Mouse (Mus musculus): ENCODE measurements around the gene Tfap4. TPM values are rescaled to one million over a fixed set of nuclear protein-coding genes. Genes with fewer than 3 reads are reported as not detected.
A peak's percentile ranks its signal among the peaks of the same experiment; 100 is the strongest.

Gene Tfap4
- 2.5 and 4.1 TPM in 2 replicates for polyA plus RNA-seq (2014; fragmentation: Nextera tagmentation; extraction: Ambion mirVana)

- H3K4me1 ChIP-seq (ENCODE audit: control insufficient read depth in 2 of 2, insufficient read depth in 2 of 2, low read length in 2 of 2), result peaks cover 8 to 20% of the 10 kb centered on the region in 2 experiments; a peak in 3 of 4 replicates
- H3K4me3 ChIP-seq (ENCODE audit: control insufficient read depth in 1 of 2, insufficient read depth in 1 of 2, low read depth in 1 of 2, low read length in 2 of 2), result peak within 1 kb of the TSS; percentile 57 to 97
- 0% methylated on average over 15 of the region's 17 CpGs for WGBS
- peak; percentile 31 for ATAC-seq (ENCODE audit: insufficient number of reproducible peaks, insufficient read depth, low FRiP score, low read depth)
- peak within 1 kb of the TSS; percentile 89 to 94 for H3K27ac ChIP-seq (replicated peaks in 1 of 2; ENCODE audit: control insufficient read depth in 1 of 2, insufficient read depth in 1 of 2, low read depth in 2 of 2, low read length in 2 of 2)
- no peaks in the 10 kb centered on the region for H3K27me3 ChIP-seq (ENCODE audit: control insufficient read depth, insufficient read depth, low read length)
- peak within 1 kb of the TSS; percentile 82 for H3K9ac ChIP-seq (ENCODE audit: low read length)
- no peaks in the 10 kb centered on the region for H3K36me3 ChIP-seq (ENCODE audit: control insufficient read depth, insufficient read depth, low read length)
- 0 out of 2 replicates have a peak, but pooled peaks cover 3% of the 10 kb centered on the region for H3K9me3 ChIP-seq (ENCODE audit: control insufficient read depth, low read length)
- peak within 1 kb of the TSS; percentile 88 for H3K4me2 ChIP-seq (ENCODE audit: low read length)
Observed at GRCm38 (mm10) chr16:4559715-4560144, at the start of gene Tfap4. TSS of gene Tfap4 (minus strand) at chr16:4559854.

- H3K9ac ChIP-seq (ENCODE audit: low read length), result no peak overlapping the region
- no peak for ATAC-seq (ENCODE audit: insufficient number of reproducible peaks, insufficient read depth, low FRiP score, low read depth)
- no peak overlapping the region for H3K4me2 ChIP-seq (ENCODE audit: low read length)
- H3K4me1 ChIP-seq (ENCODE audit: control insufficient read depth in 2 of 2, insufficient read depth in 2 of 2, low read length in 2 of 2), result peaks cover 36 to 49% of the 10 kb centered on the region in 2 experiments
- no peaks in the 10 kb centered on the region for H3K27me3 ChIP-seq (ENCODE audit: control insufficient read depth, insufficient read depth, low read length)
- H3K36me3 ChIP-seq (ENCODE audit: control insufficient read depth, insufficient read depth, low read length), result peaks cover 51% of the 10 kb centered on the region
- no peaks in the 10 kb centered on the region for H3K9me3 ChIP-seq (ENCODE audit: control insufficient read depth, low read length)
- WGBS, result 80% methylated on average over 19 of the region's 19 CpGs
- H3K4me3 ChIP-seq (ENCODE audit: control insufficient read depth in 1 of 2, insufficient read depth in 1 of 2, low read depth in 1 of 2, low read length in 2 of 2), result no peak overlapping the region
- H3K27ac ChIP-seq (replicated peaks in 1 of 2; ENCODE audit: control insufficient read depth in 1 of 2, insufficient read depth in 1 of 2, low read depth in 2 of 2, low read length in 2 of 2), result no peak overlapping the region
Observed at GRCm38 (mm10) chr16:4608532-4609059, 48.9 kb upstream of the Tfap4 start.

GRCm38 (mm10) chr16:4607818-4608531 lies 48.3 kb upstream of the Tfap4 start:
- ATAC-seq (ENCODE audit: insufficient number of reproducible peaks, insufficient read depth, low FRiP score, low read depth), result 0 out of 2 replicates have a peak, but pooled peaks have one; percentile 20
- H3K4me1 ChIP-seq (ENCODE audit: control insufficient read depth in 2 of 2, insufficient read depth in 2 of 2, low read length in 2 of 2), result peaks cover 42 to 55% of the 10 kb centered on the region in 2 experiments
- H3K9ac ChIP-seq (ENCODE audit: low read length), result no peak overlapping the region; the same call in 1 of the 2 replicates
- H3K4me3 ChIP-seq (ENCODE audit: control insufficient read depth in 1 of 2, insufficient read depth in 1 of 2, low read depth in 1 of 2, low read length in 2 of 2), result no peak overlapping the region
- H3K36me3 ChIP-seq (ENCODE audit: control insufficient read depth, insufficient read depth, low read length), result peaks cover 44% of the 10 kb centered on the region
- no peaks in the 10 kb centered on the region for H3K27me3 ChIP-seq (ENCODE audit: control insufficient read depth, insufficient read depth, low read length)
- H3K9me3 ChIP-seq (ENCODE audit: control insufficient read depth, low read length), result no peaks in the 10 kb centered on the region
- peak overlapping the region; percentile 42 to 56; a peak in 2 of 4 replicates for H3K27ac ChIP-seq (replicated peaks in 1 of 2; ENCODE audit: control insufficient read depth in 1 of 2, insufficient read depth in 1 of 2, low read depth in 2 of 2, low read length in 2 of 2)
- WGBS, result 43% methylated on average over 9 of the region's 9 CpGs
- no peak overlapping the region for H3K4me2 ChIP-seq (ENCODE audit: low read length)

- H3K9ac ChIP-seq (ENCODE audit: low read length), result peak overlapping the region; percentile 42
- WGBS, result 20% methylated on average over 5 of the region's 5 CpGs
- no peaks in the 10 kb centered on the region for H3K27me3 ChIP-seq (ENCODE audit: control insufficient read depth, insufficient read depth, low read length)
- H3K27ac ChIP-seq (replicated peaks in 1 of 2; ENCODE audit: control insufficient read depth in 1 of 2, insufficient read depth in 1 of 2, low read depth in 2 of 2, low read length in 2 of 2), result peak overlapping the region; percentile 42 to 56; a peak in 3 of 4 replicates
- H3K36me3 ChIP-seq (ENCODE audit: control insufficient read depth, insufficient read depth, low read length), result peaks cover 31% of the 10 kb centered on the region
- H3K4me3 ChIP-seq (ENCODE audit: control insufficient read depth in 1 of 2, insufficient read depth in 1 of 2, low read depth in 1 of 2, low read length in 2 of 2), result no peak overlapping the region
- H3K4me1 ChIP-seq (ENCODE audit: control insufficient read depth in 2 of 2, insufficient read depth in 2 of 2, low read length in 2 of 2), result peaks cover 56 to 69% of the 10 kb centered on the region in 2 experiments
- peak overlapping the region; percentile 28 for H3K4me2 ChIP-seq (ENCODE audit: low read length)
- ATAC-seq (ENCODE audit: insufficient number of reproducible peaks, insufficient read depth, low FRiP score, low read depth), result 0 out of 2 replicates have a peak, but pooled peaks have one; percentile 15
- no peaks in the 10 kb centered on the region for H3K9me3 ChIP-seq (ENCODE audit: control insufficient read depth, low read length)
Observed at GRCm38 (mm10) chr16:4606431-4607084, 46.9 kb upstream of the Tfap4 start.

GRCm38 (mm10) chr16:4605514-4606131 lies 46.0 kb upstream of the Tfap4 start:
- peaks cover 22% of the 10 kb centered on the region for H3K36me3 ChIP-seq (ENCODE audit: control insufficient read depth, insufficient read depth, low read length)
- no peak for ATAC-seq (ENCODE audit: insufficient number of reproducible peaks, insufficient read depth, low FRiP score, low read depth)
- WGBS, result 76% methylated on average over 13 of the region's 13 CpGs
- no peak overlapping the region for H3K4me2 ChIP-seq (ENCODE audit: low read length)
- H3K4me1 ChIP-seq (ENCODE audit: control insufficient read depth in 2 of 2, insufficient read depth in 2 of 2, low read length in 2 of 2), result peaks cover 64 to 79% of the 10 kb centered on the region in 2 experiments
- H3K9me3 ChIP-seq (ENCODE audit: control insufficient read depth, low read length), result no peaks in the 10 kb centered on the region
- no peaks in the 10 kb centered on the region for H3K27me3 ChIP-seq (ENCODE audit: control insufficient read depth, insufficient read depth, low read length)
- peak overlapping the region in 1 of 2 experiments; percentile 56; a peak in 2 of 4 replicates for H3K27ac ChIP-seq (replicated peaks in 1 of 2; ENCODE audit: control insufficient read depth in 1 of 2, insufficient read depth in 1 of 2, low read depth in 2 of 2, low read length in 2 of 2)
- H3K4me3 ChIP-seq (ENCODE audit: control insufficient read depth in 1 of 2, insufficient read depth in 1 of 2, low read depth in 1 of 2, low read length in 2 of 2), result no peak overlapping the region
- no peak overlapping the region; the same call in 1 of the 2 replicates for H3K9ac ChIP-seq (ENCODE audit: low read length)

- Histone ChIP-seq H3K4me2 (ENCODE audit: low read length) (no peak overlapping the region), H3K4me3 (ENCODE audit: control insufficient read depth in 1 of 2, insufficient read depth in 1 of 2, low read depth in 1 of 2, low read length in 2 of 2) (no peak overlapping the region), H3K9me3 (ENCODE audit: control insufficient read depth, low read length) (no peaks in the 10 kb centered on the region), H3K9ac (ENCODE audit: low read length) (peak overlapping the region; percentile 16; the same call in 1 of the 2 replicates), H3K27me3 (ENCODE audit: control insufficient read depth, insufficient read depth, low read length) (no peaks in the 10 kb centered on the region), H3K4me1 (ENCODE audit: control insufficient read depth in 2 of 2, insufficient read depth in 2 of 2, low read length in 2 of 2) (peaks cover 75 to 91% of the 10 kb centered on the region in 2 experiments), H3K27ac (replicated peaks in 1 of 2; ENCODE audit: control insufficient read depth in 1 of 2, insufficient read depth in 1 of 2, low read depth in 2 of 2, low read length in 2 of 2) (0 out of 4 replicates have a peak overlapping the region, but pooled peaks have one; percentile 12 to 89), H3K36me3 (ENCODE audit: control insufficient read depth, insufficient read depth, low read length) (peaks cover 11% of the 10 kb centered on the region)
- no peak for ATAC-seq (ENCODE audit: insufficient number of reproducible peaks, insufficient read depth, low FRiP score, low read depth)
- WGBS, result 67% methylated on average over 11 of the region's 11 CpGs
Observed at GRCm38 (mm10) chr16:4604293-4604837, 44.7 kb upstream of the Tfap4 start.

- H3K4me2 ChIP-seq (ENCODE audit: low read length), result peak overlapping the region; percentile 36
- peak overlapping the region; percentile 89 for H3K27ac ChIP-seq (replicated peaks in 1 of 2; ENCODE audit: control insufficient read depth in 1 of 2, insufficient read depth in 1 of 2, low read depth in 2 of 2, low read length in 2 of 2)
- H3K4me1 ChIP-seq (ENCODE audit: control insufficient read depth in 2 of 2, insufficient read depth in 2 of 2, low read length in 2 of 2), result peaks cover 84 to 98% of the 10 kb centered on the region in 2 experiments
- peak overlapping the region; percentile 59; the same call in 1 of the 2 replicates for H3K9ac ChIP-seq (ENCODE audit: low read length)
- peaks cover 2% of the 10 kb centered on the region for H3K36me3 ChIP-seq (ENCODE audit: control insufficient read depth, insufficient read depth, low read length)
- H3K9me3 ChIP-seq (ENCODE audit: control insufficient read depth, low read length), result no peaks in the 10 kb centered on the region
- WGBS, result 41% methylated on average over 1 of the region's 1 CpGs
- H3K4me3 ChIP-seq (ENCODE audit: control insufficient read depth in 1 of 2, insufficient read depth in 1 of 2, low read depth in 1 of 2, low read length in 2 of 2), result no peak overlapping the region
- no peaks in the 10 kb centered on the region for H3K27me3 ChIP-seq (ENCODE audit: control insufficient read depth, insufficient read depth, low read length)
- 0 out of 2 replicates have a peak, but pooled peaks have one; percentile 3 for ATAC-seq (ENCODE audit: insufficient number of reproducible peaks, insufficient read depth, low FRiP score, low read depth)
Observed at GRCm38 (mm10) chr16:4603453-4603837, 43.8 kb upstream of the Tfap4 start.

Measured in heart, embryonic 14.5 days (tissue).